Mouse (Mus musculus) limb, embryonic 13.5 days (tissue): Measurements from ENCODE around the gene Oasl2. TPM values are rescaled to one million over a fixed set of nuclear protein-coding genes. Genes with fewer than 3 reads are reported as not detected.
A peak's percentile ranks its signal among the peaks of the same experiment; 100 is the strongest.
"Not testable (repeated sequence)": the region's sequence is repeated elsewhere in the genome, so short reads cannot be mapped to it uniquely, and the experiment has no call there.

ENCODE experiments used
- ATAC-seq: fragments of 200-750 bp; cut with Nextera tagmentation; 2 replicates; pipeline ENCODE4 v1.8.0; 2017; ENCODE audit warnings: low read depth, moderate number of reproducible peaks, moderate TSS enrichment; ENCODE audit not compliant: low FRiP score
- H3K27ac ChIP-seq: fragments of 300-500 bp; sonication (generic); 2 replicates; pipeline ENCODE4 v1.5.1; 2015; ENCODE audit warnings: inconsistent platforms, mild to moderate bottlenecking, moderate library complexity
- H3K27me3 ChIP-seq: fragments of 300-500 bp; sonication (generic); 2 replicates; pipeline ENCODE4 v1.6.1; 2015; ENCODE audit warnings: mild to moderate bottlenecking, inconsistent platforms
- H3K36me3 ChIP-seq: fragments of 300-500 bp; sonication (generic); 2 replicates; pipeline ENCODE4 v1.6.1; 2015; ENCODE audit warnings: inconsistent platforms, mild to moderate bottlenecking, moderate library complexity
- H3K4me1 ChIP-seq: fragments of 300-500 bp; sonication (generic); 2 replicates; pipeline ENCODE4 v1.6.1; 2015; ENCODE audit warnings: inconsistent platforms
- H3K4me2 ChIP-seq: fragments of 300-500 bp; sonication (generic); replicated peaks from 2 replicates; pipeline ENCODE4 v1.6.1; 2015; ENCODE audit warnings: inconsistent platforms, mild to moderate bottlenecking, moderate library complexity
- H3K4me3 ChIP-seq: fragments of 300-500 bp; sonication (generic); 2 replicates; pipeline ENCODE4 v1.5.1; 2015; ENCODE audit warnings: moderate library complexity, mild to moderate bottlenecking, inconsistent platforms
- H3K9ac ChIP-seq: fragments of 300-500 bp; sonication (generic); 2 replicates; pipeline ENCODE4 v1.6.1; 2015; ENCODE audit warnings: mild to moderate bottlenecking, inconsistent platforms
- H3K9me3 ChIP-seq: fragments of 300-500 bp; sonication (generic); 2 replicates; pipeline ENCODE4 v1.6.1; 2016; ENCODE audit warnings: inconsistent platforms
- WGBS: fragments of 180-500 bp; shearing (Covaris S2); methylation state at CpG from one replicate; pipeline ENCODE4 v1.1.7; 2015; 5-methylcytosine and 5-hydroxymethylcytosine counted together
- polyA plus RNA-seq: library from polyadenylated mRNA; unstranded; fragments of >200 nt; fragmentation: Nextera tagmentation; extraction: Ambion mirVana; gene quantifications from 2 replicates; pipeline ENCODE4 v1.2.1, GENCODE M21; 2015

The Oasl2 gene
- polyA plus RNA-seq, 1 experiment from 2014 or later: 1.3 TPM

GRCm38 (mm10) chr5:114882319-114882718, 14.4 kb upstream of the Oasl2 start:
- not testable (repeated sequence) for H3K4me3 ChIP-seq, H3K9me3 ChIP-seq, H3K27ac ChIP-seq, H3K4me2 ChIP-seq, H3K27me3 ChIP-seq, ATAC-seq, H3K9ac ChIP-seq, H3K36me3 ChIP-seq
- H3K4me1 ChIP-seq: peaks cover 19% of the 10 kb centered on the region
- WGBS: 85% methylated on average over 6 of the region's 7 CpGs

GRCm38 (mm10) chr5:114883022-114883421, 13.7 kb upstream of the Oasl2 start:
- 79% methylated on average over 11 of the region's 11 CpGs for WGBS
- H3K4me2 ChIP-seq: no peak overlapping the region

GRCm38 (mm10) chr5:114886801-114887200, 9.9 kb upstream of the Oasl2 start:
- Histone ChIP-seq H3K4me2 (no peak overlapping the region), H3K9me3 (no peaks in the 10 kb centered on the region), H3K27me3 (no peaks in the 10 kb centered on the region), H3K36me3 (no peaks in the 10 kb centered on the region), H3K4me1 (peaks cover 7% of the 10 kb centered on the region; the same call in 1 of the 2 replicates), H3K27ac (no peak overlapping the region), H3K4me3 (no peak overlapping the region), H3K9ac (no peak overlapping the region)
- no peak for ATAC-seq
- WGBS: 81% methylated on average over 6 of the region's 6 CpGs

More at GRCm38 (mm10) chr5:114883022-114883421, 13.7 kb upstream of the Oasl2 start:
- Histone ChIP-seq H3K9ac (no peak overlapping the region), H3K9me3 (no peaks in the 10 kb centered on the region), H3K27ac (no peak overlapping the region), H3K4me1 (peaks cover 12% of the 10 kb centered on the region), H3K27me3 (no peaks in the 10 kb centered on the region), H3K36me3 (no peaks in the 10 kb centered on the region), H3K4me3 (no peak overlapping the region)
- ATAC-seq: no peak

DNA sequence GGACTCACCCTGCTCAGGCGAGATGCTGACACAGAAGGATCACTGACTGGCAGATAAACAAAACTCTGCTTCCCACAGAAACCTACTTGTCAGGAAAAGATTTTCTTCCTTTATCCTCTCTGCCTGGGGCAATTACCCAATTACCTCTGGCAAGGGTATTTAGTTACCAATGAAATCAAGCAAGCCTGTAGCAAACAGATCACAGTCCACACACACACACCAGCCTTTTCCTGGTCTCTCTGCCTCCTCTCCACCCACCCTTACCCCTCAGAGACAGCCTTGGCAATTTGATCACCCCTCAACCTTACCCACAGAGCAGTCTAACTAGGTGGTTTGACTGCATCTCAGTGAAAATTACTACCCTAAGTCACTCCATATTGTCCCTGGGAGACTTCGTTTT, 7.7 kb upstream of the Oasl2 start:
- Histone ChIP-seq H3K36me3 (no peaks in the 10 kb centered on the region), H3K9me3 (no peaks in the 10 kb centered on the region), H3K9ac (no peak overlapping the region), H3K4me2 (no peak overlapping the region), H3K4me1 (peaks cover 7% of the 10 kb centered on the region; the same call in 1 of the 2 replicates), H3K27me3 (no peaks in the 10 kb centered on the region), H3K27ac (no peak overlapping the region), H3K4me3 (no peak overlapping the region)
- ATAC-seq: no peak
- 75% methylated on average over 2 of the region's 2 CpGs for WGBS

DNA sequence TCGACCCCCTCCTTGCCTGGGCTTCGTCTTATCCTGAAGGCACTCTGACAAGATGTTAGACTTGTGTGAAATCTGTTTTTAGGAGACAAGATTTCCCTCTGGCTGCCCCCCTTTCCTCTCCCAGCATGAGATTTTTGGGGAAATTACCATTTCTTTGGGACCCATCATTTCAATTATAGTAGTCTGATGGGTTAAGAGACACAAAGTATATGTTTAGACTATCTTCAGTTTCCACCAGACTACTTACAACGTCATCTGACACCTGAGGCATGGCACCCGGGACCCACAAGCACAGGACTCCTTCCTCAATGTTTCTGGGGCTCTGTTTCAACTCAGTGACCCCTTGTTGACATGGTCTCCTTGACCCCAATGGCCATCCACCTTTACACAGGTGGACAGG, 1.2 kb upstream of the Oasl2 start:
- H3K9ac ChIP-seq: no peak overlapping the region
- H3K27ac ChIP-seq: no peak overlapping the region
- no peaks in the 10 kb centered on the region for H3K36me3 ChIP-seq
- 84% methylated on average over 4 of the region's 4 CpGs for WGBS
- H3K9me3 ChIP-seq: no peaks in the 10 kb centered on the region
- no peaks in the 10 kb centered on the region; the same call in none of the 2 replicates for H3K4me1 ChIP-seq
- no peak overlapping the region for H3K4me2 ChIP-seq
- ATAC-seq: no peak
- H3K27me3 ChIP-seq: no peaks in the 10 kb centered on the region
- H3K4me3 ChIP-seq: no peak overlapping the region

DNA sequence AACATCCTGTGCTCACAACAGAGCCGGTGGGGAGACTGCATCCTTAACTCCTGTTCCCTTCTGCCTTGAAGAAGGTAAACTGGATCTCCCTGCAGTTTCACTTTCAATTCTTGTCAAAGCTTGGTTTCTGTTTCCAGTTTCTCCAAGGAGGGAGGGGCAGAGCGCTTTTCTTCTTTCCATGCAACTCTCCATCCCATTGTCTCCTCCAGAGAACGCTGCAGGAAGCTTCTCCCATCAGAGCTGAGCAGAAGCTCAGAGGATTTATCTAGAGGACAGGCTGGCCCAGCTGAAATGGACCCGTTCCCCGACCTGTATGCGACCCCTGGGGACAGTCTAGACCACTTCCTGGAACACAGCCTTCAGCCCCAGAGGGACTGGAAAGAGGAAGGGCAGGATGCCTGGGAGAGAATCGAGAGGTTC, 648 bp downstream of the Oasl2 start:
- no peaks in the 10 kb centered on the region for H3K36me3 ChIP-seq
- no peak for ATAC-seq
- no peaks in the 10 kb centered on the region for H3K9me3 ChIP-seq
- no peaks in the 10 kb centered on the region for H3K27me3 ChIP-seq
- WGBS: 13% methylated on average over 7 of the region's 7 CpGs
- H3K27ac ChIP-seq: no peak overlapping the region
- H3K4me1 ChIP-seq: no peaks in the 10 kb centered on the region; the same call in none of the 2 replicates
- H3K4me2 ChIP-seq: peak overlapping the region; percentile 28
- H3K9ac ChIP-seq: no peak overlapping the region
- 0 out of 2 replicates have a peak overlapping the region, but pooled peaks have one; percentile 2 for H3K4me3 ChIP-seq

- Histone ChIP-seq H3K9me3 (no peaks in the 10 kb centered on the region), H3K36me3 (no peaks in the 10 kb centered on the region), H3K9ac (no peak overlapping the region), H3K4me2 (no peak overlapping the region), H3K27me3 (no peaks in the 10 kb centered on the region), H3K4me3 (no peak overlapping the region), H3K4me1 (no peaks in the 10 kb centered on the region; the same call in none of the 2 replicates), H3K27ac (no peak overlapping the region)
- ATAC-seq: no peak
- 70% methylated on average over 7 of the region's 7 CpGs for WGBS
These were observed 2.1 kb downstream of the Oasl2 start for GRCm38 (mm10) chr5:114898857-114899256.

- Histone ChIP-seq H3K27me3 (no peaks in the 10 kb centered on the region), H3K27ac (no peak overlapping the region), H3K4me1 (no peaks in the 10 kb centered on the region; the same call in none of the 2 replicates), H3K36me3 (no peaks in the 10 kb centered on the region), H3K9ac (no peak overlapping the region), H3K9me3 (no peaks in the 10 kb centered on the region; the same call in 1 of the 2 replicates), H3K4me2 (no peak overlapping the region), H3K4me3 (no peak overlapping the region)
- 35% methylated on average over 1 of the region's 1 CpGs for WGBS
- ATAC-seq: no peak
These were observed 5.7 kb downstream of the Oasl2 start for GRCm38 (mm10) chr5:114902413-114902812.

DNA sequence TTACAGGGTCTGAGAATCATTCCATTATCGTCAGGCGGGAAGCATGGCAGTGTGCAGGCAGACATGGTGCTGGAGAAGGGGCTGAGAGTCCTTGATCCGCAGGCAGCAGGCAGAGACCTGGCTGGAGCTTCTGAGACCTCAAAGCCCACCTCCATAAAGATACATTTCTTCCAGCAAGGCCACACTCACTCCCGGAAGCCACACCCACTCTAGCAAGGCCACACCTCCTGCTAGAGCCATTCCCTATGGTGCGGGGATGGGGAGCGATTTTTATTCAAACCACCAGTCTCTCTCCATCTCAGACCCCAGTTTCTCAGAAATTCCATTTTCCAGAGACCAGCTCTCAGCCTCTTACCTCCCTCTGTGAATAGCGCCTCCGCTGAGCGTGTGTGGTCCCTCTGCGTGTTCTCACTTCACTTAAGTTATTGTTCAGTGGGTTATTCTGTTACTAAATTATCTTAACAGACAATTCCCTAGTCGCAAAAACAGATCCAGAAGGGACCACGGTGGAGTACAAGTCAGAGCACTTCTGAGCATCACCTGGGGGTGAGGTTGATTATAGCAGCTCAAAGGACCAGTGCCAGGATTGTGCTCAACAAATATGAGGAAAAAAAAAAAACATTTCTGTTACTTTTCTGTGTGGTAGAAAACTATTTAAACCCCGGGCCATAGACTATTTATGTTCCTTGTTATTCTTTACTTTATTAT, 12.0 kb downstream of the Oasl2 start:
- H3K27ac ChIP-seq: no peak overlapping the region
- ATAC-seq: no peak
- H3K9ac ChIP-seq: no peak overlapping the region
- H3K36me3 ChIP-seq: no peaks in the 10 kb centered on the region
- H3K4me1 ChIP-seq: 0 out of 2 replicates have a peak, but pooled peaks cover 5% of the 10 kb centered on the region
- 45% methylated on average over 13 of the region's 13 CpGs for WGBS
- H3K4me3 ChIP-seq: no peak overlapping the region
- no peaks in the 10 kb centered on the region; the same call in 1 of the 2 replicates for H3K9me3 ChIP-seq
- no peak overlapping the region for H3K4me2 ChIP-seq
- H3K27me3 ChIP-seq: no peaks in the 10 kb centered on the region

DNA sequence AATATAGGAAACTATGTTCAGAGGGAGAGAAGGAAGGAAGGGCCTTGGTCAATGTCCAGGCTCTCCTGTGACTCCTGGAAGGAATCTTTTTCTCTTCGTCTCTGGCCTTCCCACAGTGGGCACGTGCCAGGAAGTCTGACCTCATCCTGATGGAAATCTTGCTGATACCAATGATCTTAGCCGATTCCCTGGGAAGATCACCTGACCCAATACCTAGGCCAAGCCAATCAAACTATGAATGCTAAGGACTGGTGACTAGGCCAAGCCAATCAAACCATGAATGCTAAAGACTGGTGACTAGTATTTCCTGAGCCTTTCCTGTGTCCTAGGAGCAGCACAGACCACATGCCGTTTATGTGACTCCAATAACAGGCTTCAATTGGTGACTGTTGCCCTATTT, 16.9 kb downstream of the Oasl2 start:
- H3K9me3 ChIP-seq: no peaks in the 10 kb centered on the region
- H3K4me2 ChIP-seq: no peak overlapping the region
- ATAC-seq: no peak
- no peak overlapping the region for H3K4me3 ChIP-seq
- no peak overlapping the region for H3K27ac ChIP-seq
- no peaks in the 10 kb centered on the region for H3K27me3 ChIP-seq
- H3K4me1 ChIP-seq: 0 out of 2 replicates have a peak, but pooled peaks cover 7% of the 10 kb centered on the region
- H3K36me3 ChIP-seq: no peaks in the 10 kb centered on the region
- WGBS: 63% methylated on average over 4 of the region's 4 CpGs
- H3K9ac ChIP-seq: no peak overlapping the region

DNA sequence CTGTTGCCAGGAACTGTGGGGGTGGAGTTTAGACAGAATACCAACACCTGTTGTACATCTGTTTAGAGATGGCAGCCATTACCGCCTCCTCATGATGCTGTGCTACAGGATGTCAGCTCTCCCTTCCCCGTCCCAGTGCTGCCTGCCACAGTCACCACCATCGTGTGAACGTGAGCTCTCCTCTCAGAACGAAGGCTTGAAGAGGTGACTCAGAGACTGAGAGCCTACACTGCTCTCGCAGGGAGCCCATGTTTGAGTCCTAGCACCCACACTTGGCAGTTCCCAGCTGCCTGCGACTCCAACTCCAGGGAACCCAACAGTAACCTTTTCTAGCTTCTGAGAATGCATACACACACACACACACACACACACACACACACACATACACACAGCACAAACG, 18.1 kb downstream of the Oasl2 start:
- 0 out of 2 replicates have a peak, but pooled peaks cover 6% of the 10 kb centered on the region for H3K4me1 ChIP-seq
- ATAC-seq: no peak
- H3K9ac ChIP-seq: no peak overlapping the region
- H3K36me3 ChIP-seq: no peaks in the 10 kb centered on the region
- H3K27ac ChIP-seq: no peak overlapping the region
- no peaks in the 10 kb centered on the region for H3K9me3 ChIP-seq
- no peak overlapping the region for H3K4me3 ChIP-seq
- no peak overlapping the region for H3K4me2 ChIP-seq
- no peaks in the 10 kb centered on the region for H3K27me3 ChIP-seq
- WGBS: 62% methylated on average over 8 of the region's 8 CpGs

GRCm38 (mm10) chr5:114915854-114916253, 19.1 kb downstream of the Oasl2 start:
- H3K4me2 ChIP-seq: no peak overlapping the region
- H3K9me3 ChIP-seq: no peaks in the 10 kb centered on the region
- no peak overlapping the region for H3K27ac ChIP-seq
- H3K4me1 ChIP-seq: 0 out of 2 replicates have a peak, but pooled peaks cover 6% of the 10 kb centered on the region
- no peaks in the 10 kb centered on the region for H3K27me3 ChIP-seq
- H3K36me3 ChIP-seq: no peaks in the 10 kb centered on the region
- ATAC-seq: no peak
- no peak overlapping the region for H3K9ac ChIP-seq
- no peak overlapping the region for H3K4me3 ChIP-seq
- 77% methylated on average over 5 of the region's 5 CpGs for WGBS

DNA sequence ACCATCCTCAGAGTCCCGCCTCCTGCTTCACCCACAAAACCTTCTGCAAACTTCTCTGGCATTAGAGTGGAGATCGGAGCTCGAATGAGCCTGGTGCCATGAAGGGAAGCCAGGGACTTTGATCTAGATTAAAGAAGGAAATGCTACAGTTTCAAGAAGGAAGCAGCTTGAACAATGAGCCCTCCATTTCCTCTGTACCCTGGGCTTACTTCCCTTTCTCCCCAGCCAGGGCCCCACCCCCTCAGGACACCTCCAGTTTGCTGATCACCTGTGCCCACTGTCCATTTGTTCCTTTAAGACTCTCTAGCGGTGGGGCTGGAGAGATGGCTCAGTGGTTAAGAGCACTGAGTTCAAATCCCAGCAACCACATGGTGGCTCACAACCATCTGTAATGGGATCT, 20.0 kb downstream of the Oasl2 start:
- H3K9ac ChIP-seq: no peak overlapping the region
- H3K4me3 ChIP-seq: no peak overlapping the region
- no peaks in the 10 kb centered on the region for H3K36me3 ChIP-seq
- no peak for ATAC-seq
- no peak overlapping the region for H3K27ac ChIP-seq
- H3K9me3 ChIP-seq: no peaks in the 10 kb centered on the region
- WGBS: 82% methylated on average over 4 of the region's 4 CpGs
- H3K4me2 ChIP-seq: no peak overlapping the region
- H3K27me3 ChIP-seq: no peaks in the 10 kb centered on the region
- 0 out of 2 replicates have a peak, but pooled peaks cover 7% of the 10 kb centered on the region for H3K4me1 ChIP-seq
